Mouse (Mus musculus): ENCODE data around the gene Selenot.

- TF ChIP-seq GATA1 (IDR thresholded peaks at IDR 0.05; ENCODE audit: low read length) (no peak), TAL1 (IDR thresholded peaks at IDR 0.05; ENCODE audit: low read length) (no peak)
Observed at GRCm38 (mm10) chr3:58622665-58623394, 46.4 kb downstream of the Selenot start.
